Mouse (Mus musculus): ENCODE results near the gene Parvg.

GRCm38 (mm10) chr15:84378734-84379133 is 54.9 kb downstream of the Parvg start:
- TF ChIP-seq CTCF (IDR thresholded peaks at IDR 0.05; ENCODE audit: extremely low read depth, insufficient read length, insufficient replicate concordance, low read depth, low read length): no peak
- no peak for TF ChIP-seq POLR2A (IDR thresholded peaks at IDR 0.05; ENCODE audit: low read depth, low read length)
